Mouse (Mus musculus): Measurements from ENCODE around the gene Auts2. TPM values are rescaled to one million over a fixed set of nuclear protein-coding genes. Genes with fewer than 3 reads are reported as not detected.

The Auts2 gene
- polyA plus RNA-seq, 1 experiment: 0.01 TPM

GRCm38 (mm10) chr5:131732631-131733323, 810.4 kb downstream of the Auts2 start:
- no peaks in the 10 kb centered on the region for H3K4me1 ChIP-seq (ENCODE audit: control insufficient read depth)
- H3K9me3 ChIP-seq (ENCODE audit: control insufficient read depth, low read length): no peaks in the 10 kb centered on the region
- H3K27me3 ChIP-seq (ENCODE audit: control insufficient read depth): no peaks in the 10 kb centered on the region
- TF ChIP-seq GATA1 (IDR thresholded peaks at IDR 0.05; ENCODE audit: low read length) (no peak), TAL1 (IDR thresholded peaks at IDR 0.05; ENCODE audit: low read length) (no peak)
- no peaks in the 10 kb centered on the region for H3K36me3 ChIP-seq (ENCODE audit: control insufficient read depth)
- H3K4me3 ChIP-seq (replicated peaks): no peak overlapping the region

- H3K27me3 ChIP-seq (ENCODE audit: control insufficient read depth): no peaks in the 10 kb centered on the region
- TF ChIP-seq TAL1 (IDR thresholded peaks at IDR 0.05; ENCODE audit: low read length) (no peak), GATA1 (IDR thresholded peaks at IDR 0.05; ENCODE audit: low read length) (no peak)
- H3K4me1 ChIP-seq (ENCODE audit: control insufficient read depth): no peaks in the 10 kb centered on the region
- H3K4me3 ChIP-seq (replicated peaks): no peak overlapping the region
- H3K36me3 ChIP-seq (ENCODE audit: control insufficient read depth): no peaks in the 10 kb centered on the region
- no peaks in the 10 kb centered on the region for H3K9me3 ChIP-seq (ENCODE audit: control insufficient read depth, low read length)
These were observed 813.7 kb downstream of the Auts2 start for GRCm38 (mm10) chr5:131729456-131729855.

GRCm38 (mm10) chr5:131727909-131728308, 815.2 kb downstream of the Auts2 start:
- Histone ChIP-seq H3K4me3 (replicated peaks) (no peak overlapping the region), H3K27me3 (ENCODE audit: control insufficient read depth) (no peaks in the 10 kb centered on the region), H3K4me1 (ENCODE audit: control insufficient read depth) (no peaks in the 10 kb centered on the region), H3K36me3 (ENCODE audit: control insufficient read depth) (no peaks in the 10 kb centered on the region), H3K9me3 (ENCODE audit: control insufficient read depth, low read length) (no peaks in the 10 kb centered on the region)
- TF ChIP-seq GATA1 (IDR thresholded peaks at IDR 0.05; ENCODE audit: low read length) (no peak), TAL1 (IDR thresholded peaks at IDR 0.05; ENCODE audit: low read length) (no peak)

GRCm38 (mm10) chr5:131724508-131724907, 818.6 kb downstream of the Auts2 start:
- H3K4me3 ChIP-seq (replicated peaks): no peak overlapping the region

GRCm38 (mm10) chr5:131722791-131723190, 820.4 kb downstream of the Auts2 start:
- H3K9me3 ChIP-seq (ENCODE audit: control insufficient read depth, low read length): no peaks in the 10 kb centered on the region
- H3K4me3 ChIP-seq (replicated peaks): no peak overlapping the region
- no peak for TF ChIP-seq GATA1 (IDR thresholded peaks at IDR 0.05; ENCODE audit: low read length)
- TF ChIP-seq TAL1 (IDR thresholded peaks at IDR 0.05; ENCODE audit: low read length): no peak
- no peaks in the 10 kb centered on the region for H3K36me3 ChIP-seq (ENCODE audit: control insufficient read depth)
- no peaks in the 10 kb centered on the region for H3K27me3 ChIP-seq (ENCODE audit: control insufficient read depth)
- no peaks in the 10 kb centered on the region for H3K4me1 ChIP-seq (ENCODE audit: control insufficient read depth)

More at GRCm38 (mm10) chr5:131724508-131724907, 818.6 kb downstream of the Auts2 start:
- no peaks in the 10 kb centered on the region for H3K36me3 ChIP-seq (ENCODE audit: control insufficient read depth)
- no peaks in the 10 kb centered on the region for H3K4me1 ChIP-seq (ENCODE audit: control insufficient read depth)
- H3K27me3 ChIP-seq (ENCODE audit: control insufficient read depth): no peaks in the 10 kb centered on the region
- no peaks in the 10 kb centered on the region for H3K9me3 ChIP-seq (ENCODE audit: control insufficient read depth, low read length)
- TF ChIP-seq TAL1 (IDR thresholded peaks at IDR 0.05; ENCODE audit: low read length) (no peak), GATA1 (IDR thresholded peaks at IDR 0.05; ENCODE audit: low read length) (no peak)

GRCm38 (mm10) chr5:131722361-131722760, 820.8 kb downstream of the Auts2 start:
- no peak overlapping the region for H3K4me3 ChIP-seq (replicated peaks)
- no peaks in the 10 kb centered on the region for H3K36me3 ChIP-seq (ENCODE audit: control insufficient read depth)
- H3K4me1 ChIP-seq (ENCODE audit: control insufficient read depth): no peaks in the 10 kb centered on the region
- TF ChIP-seq TAL1 (IDR thresholded peaks at IDR 0.05; ENCODE audit: low read length) (no peak), GATA1 (IDR thresholded peaks at IDR 0.05; ENCODE audit: low read length) (no peak)
- H3K27me3 ChIP-seq (ENCODE audit: control insufficient read depth): no peaks in the 10 kb centered on the region
- H3K9me3 ChIP-seq (ENCODE audit: control insufficient read depth, low read length): no peaks in the 10 kb centered on the region

GRCm38 (mm10) chr5:131718013-131718412, 825.1 kb downstream of the Auts2 start:
- H3K4me3 ChIP-seq (replicated peaks): no peak overlapping the region
- TF ChIP-seq TAL1 (IDR thresholded peaks at IDR 0.05; ENCODE audit: low read length) (no peak), GATA1 (IDR thresholded peaks at IDR 0.05; ENCODE audit: low read length) (no peak)
- H3K9me3 ChIP-seq (ENCODE audit: control insufficient read depth, low read length): no peaks in the 10 kb centered on the region
- no peaks in the 10 kb centered on the region for H3K27me3 ChIP-seq (ENCODE audit: control insufficient read depth)
- H3K4me1 ChIP-seq (ENCODE audit: control insufficient read depth): no peaks in the 10 kb centered on the region
- no peaks in the 10 kb centered on the region for H3K36me3 ChIP-seq (ENCODE audit: control insufficient read depth)

GRCm38 (mm10) chr5:131717359-131717965, 825.7 kb downstream of the Auts2 start:
- no peaks in the 10 kb centered on the region for H3K9me3 ChIP-seq (ENCODE audit: control insufficient read depth, low read length)
- H3K36me3 ChIP-seq (ENCODE audit: control insufficient read depth): no peaks in the 10 kb centered on the region
- no peak for TF ChIP-seq TAL1 (IDR thresholded peaks at IDR 0.05; ENCODE audit: low read length)
- TF ChIP-seq GATA1 (IDR thresholded peaks at IDR 0.05; ENCODE audit: low read length): no peak
- no peak overlapping the region for H3K4me3 ChIP-seq (replicated peaks)
- H3K27me3 ChIP-seq (ENCODE audit: control insufficient read depth): no peaks in the 10 kb centered on the region
- no peaks in the 10 kb centered on the region for H3K4me1 ChIP-seq (ENCODE audit: control insufficient read depth)

GRCm38 (mm10) chr5:131714979-131715378, 828.2 kb downstream of the Auts2 start:
- H3K4me3 ChIP-seq (replicated peaks): no peak overlapping the region
- H3K4me1 ChIP-seq (ENCODE audit: control insufficient read depth): no peaks in the 10 kb centered on the region
- no peaks in the 10 kb centered on the region for H3K9me3 ChIP-seq (ENCODE audit: control insufficient read depth, low read length)
- H3K27me3 ChIP-seq (ENCODE audit: control insufficient read depth): no peaks in the 10 kb centered on the region
- TF ChIP-seq GATA1 (IDR thresholded peaks at IDR 0.05; ENCODE audit: low read length) (no peak), TAL1 (IDR thresholded peaks at IDR 0.05; ENCODE audit: low read length) (no peak)
- H3K36me3 ChIP-seq (ENCODE audit: control insufficient read depth): no peaks in the 10 kb centered on the region
